Mouse (Mus musculus): ENCODE measurements around the gene Chd8. TPM values are rescaled to one million over a fixed set of nuclear protein-coding genes. Genes with fewer than 3 reads are reported as not detected.
A peak's percentile ranks its signal among the peaks of the same experiment; 100 is the strongest.
"Not testable (repeated sequence)": the region's sequence is repeated elsewhere in the genome, so short reads cannot be mapped to it uniquely, and the experiment has no call there.

Chd8 gene
- total and polyA plus RNA-seq, 3 experiments = 17.3 to 96.8 (median 49.2) TPM

- TF ChIP-seq USF1 (IDR thresholded peaks at IDR 0.05; ENCODE audit: low read depth, low read length) (no peak; the same call in 1 of the 2 replicates), MXI1 (IDR thresholded peaks at IDR 0.05; ENCODE audit: low read depth, low read length) (peak; percentile 85), PAX5 (IDR thresholded peaks at IDR 0.05; ENCODE audit: low read length) (no peak), MAX (IDR thresholded peaks at IDR 0.05; ENCODE audit: low read length) (peak; percentile 90), RAD21 (IDR thresholded peaks at IDR 0.05; ENCODE audit: low read depth, low read length) (no peak), CTCF (conservative IDR thresholded peaks at IDR 0.05 in 1 of 2, IDR thresholded peaks at IDR 0.05 in 1 of 2; ENCODE audit: low read depth in 2 of 2, low read length in 2 of 2) (no peak), ZMIZ1 (IDR thresholded peaks at IDR 0.05; ENCODE audit: low read depth, low read length) (peak; percentile 62), BHLHE40 (IDR thresholded peaks at IDR 0.05; ENCODE audit: low read depth, low read length) (0 out of 2 replicates have a peak, but pooled peaks have one; percentile 48), ETS1 (conservative IDR thresholded peaks at IDR 0.05; ENCODE audit: low read depth, low read length) (peak; percentile 51; the same call in 1 of the 2 replicates), ZNF384 (IDR thresholded peaks at IDR 0.05; ENCODE audit: low read depth, low read length) (no peak), IRF4 (IDR thresholded peaks at IDR 0.05; ENCODE audit: low read depth, low read length) (peak; percentile 70; the same call in 1 of the 2 replicates), JUND (conservative IDR thresholded peaks at IDR 0.05; ENCODE audit: low read depth, low read length) (no peak), CHD2 (IDR thresholded peaks at IDR 0.05; ENCODE audit: low read length) (peak; percentile 92), TBP (conservative IDR thresholded peaks at IDR 0.05; ENCODE audit: low read depth, low read length) (peak; percentile 84), USF2 (conservative IDR thresholded peaks at IDR 0.05; ENCODE audit: low read depth, low read length) (no peak)
These were observed 47.2 kb upstream of the Chd8 start, which contains the start of gene Mettl3 (continued) for GRCm38 (mm10) chr14:52304644-52305271.

GRCm38 (mm10) chr14:52303517-52303916, 45.9 kb upstream of the Chd8 start:
- DNase-seq (ENCODE audit: extremely low read depth); H3K4me2 ChIP-seq (ENCODE audit: insufficient read depth, low read depth, poor library complexity, severe bottlenecking); dilution Hi-C loops (cut with MboI; ENCODE audit: extremely low pct_ligation_motif_present, extremely low pct_unique_long_range_greater_than_20kb, low sequenced_read_pairs); H3K9me3 ChIP-seq (replicated peaks; ENCODE audit: low read length); H3K27me3 ChIP-seq (replicated peaks); H3K4me3 ChIP-seq (replicated peaks in 1 of 3; ENCODE audit: low read depth in 2 of 3, low read length in 2 of 3, poor library complexity in 1 of 3); in situ Hi-C loops (cut with MboI; ENCODE audit: low pct_ligation_motif_present, low pct_unique_long_range_greater_than_20kb, low sequenced_read_pairs); H3K9ac ChIP-seq (ENCODE audit: insufficient read depth, low read depth); H3K27ac ChIP-seq (ENCODE audit: insufficient read depth, low read depth): not testable (repeated sequence)
- Histone ChIP-seq H3K79me2 (replicated peaks; ENCODE audit: control insufficient read depth, extremely low read depth, insufficient read depth, poor library complexity, severe bottlenecking) (peaks cover 29% of the 10 kb centered on the region), H3K4me1 (ENCODE audit: control insufficient read depth in 1 of 2, insufficient read depth in 2 of 2) (peaks cover 0 to 22% of the 10 kb centered on the region in 2 experiments; a peak in 1 of 4 replicates), H3K36me3 (replicated peaks in 1 of 2; ENCODE audit: control insufficient read depth in 1 of 2, insufficient read depth in 1 of 2, low read length in 1 of 2) (peaks cover 20 to 30% of the 10 kb centered on the region in 2 experiments)
- TF ChIP-seq CTCF (conservative IDR thresholded peaks at IDR 0.05 in 1 of 2, IDR thresholded peaks at IDR 0.05 in 1 of 2; ENCODE audit: low read depth in 2 of 2, low read length in 2 of 2) (peak in 1 of 2 experiments; percentile 13; a peak in 1 of 4 replicates), TBP (conservative IDR thresholded peaks at IDR 0.05; ENCODE audit: low read depth, low read length) (peak; percentile 69; the same call in 1 of the 2 replicates)

- in situ Hi-C loops (cut with MboI; ENCODE audit: low pct_ligation_motif_present, low pct_unique_long_range_greater_than_20kb, low sequenced_read_pairs) (loop anchor here (5.0 kb wide), 1 partner anchor 42 kb away; no protein-coding TSS in a partner anchor), dilution Hi-C loops (cut with MboI; ENCODE audit: extremely low pct_ligation_motif_present, extremely low pct_unique_long_range_greater_than_20kb, low sequenced_read_pairs) (no loop called here)
- H3K79me2 ChIP-seq (replicated peaks; ENCODE audit: control insufficient read depth, extremely low read depth, insufficient read depth, poor library complexity, severe bottlenecking) = no peaks in the 10 kb centered on the region
- no peaks in the 10 kb centered on the region for H3K9me3 ChIP-seq (replicated peaks; ENCODE audit: low read length)
- peak; percentile 29 for DNase-seq (ENCODE audit: extremely low read depth)
- H3K4me2 ChIP-seq (ENCODE audit: insufficient read depth, low read depth, poor library complexity, severe bottlenecking) = no peak overlapping the region
- no peak overlapping the region for H3K4me3 ChIP-seq (replicated peaks in 1 of 3; ENCODE audit: low read depth in 2 of 3, low read length in 2 of 3, poor library complexity in 1 of 3)
- H3K27ac ChIP-seq (ENCODE audit: insufficient read depth, low read depth) = no peak overlapping the region
- H3K4me1 ChIP-seq (ENCODE audit: control insufficient read depth in 1 of 2, insufficient read depth in 2 of 2) = no peaks in the 10 kb centered on the region
- H3K36me3 ChIP-seq (replicated peaks in 1 of 2; ENCODE audit: control insufficient read depth in 1 of 2, insufficient read depth in 1 of 2, low read length in 1 of 2) = peaks cover 75 to 91% of the 10 kb centered on the region in 2 experiments
- no peaks in the 10 kb centered on the region for H3K27me3 ChIP-seq (replicated peaks)
- no peak overlapping the region for H3K9ac ChIP-seq (ENCODE audit: insufficient read depth, low read depth)
- no peak for TF ChIP-seq TCF12 (IDR thresholded peaks at IDR 0.05; ENCODE audit: low read depth, low read length)
- TF ChIP-seq USF1 (IDR thresholded peaks at IDR 0.05; ENCODE audit: low read depth, low read length) = no peak
- TF ChIP-seq RAD21 (IDR thresholded peaks at IDR 0.05; ENCODE audit: low read depth, low read length) = peak; percentile 27
- TF ChIP-seq BHLHE40 (IDR thresholded peaks at IDR 0.05; ENCODE audit: low read depth, low read length) = no peak
- TF ChIP-seq POLR2A (IDR thresholded peaks at IDR 0.05; ENCODE audit: low read depth, low read length) = 0 out of 2 replicates have a peak, but pooled peaks have one; percentile 12
- TF ChIP-seq TBP (conservative IDR thresholded peaks at IDR 0.05; ENCODE audit: low read depth, low read length) = no peak
- TF ChIP-seq JUN (IDR thresholded peaks at IDR 0.05; ENCODE audit: insufficient read depth, low read depth, low read length) = no peak
- TF ChIP-seq ETS1 (conservative IDR thresholded peaks at IDR 0.05; ENCODE audit: low read depth, low read length) = no peak
- TF ChIP-seq SIN3A (IDR thresholded peaks at IDR 0.05; ENCODE audit: low read length) = no peak
- no peak for TF ChIP-seq PAX5 (IDR thresholded peaks at IDR 0.05; ENCODE audit: low read length)
- TF ChIP-seq HCFC1 (IDR thresholded peaks at IDR 0.05; ENCODE audit: low read depth, low read length) = no peak
- no peak for TF ChIP-seq NRF1 (IDR thresholded peaks at IDR 0.05; ENCODE audit: low read depth, low read length)
- no peak for TF ChIP-seq UBTF (IDR thresholded peaks at IDR 0.05; ENCODE audit: low read depth, low read length)
- TF ChIP-seq MAX (IDR thresholded peaks at IDR 0.05; ENCODE audit: low read length) = no peak
- TF ChIP-seq MEF2A (IDR thresholded peaks at IDR 0.05; ENCODE audit: borderline replicate concordance, low read depth, low read length) = no peak
- TF ChIP-seq ZKSCAN1 (IDR thresholded peaks at IDR 0.05; ENCODE audit: borderline replicate concordance, low read depth, low read length) = no peak
- no peak for TF ChIP-seq GABPA (IDR thresholded peaks at IDR 0.05; ENCODE audit: insufficient replicate concordance, low read depth, low read length)
- peak; percentile 63 for TF ChIP-seq SMC3 (IDR thresholded peaks at IDR 0.05; ENCODE audit: low read depth, low read length)
These were observed 38.1 kb upstream of the Chd8 start for GRCm38 (mm10) chr14:52295558-52296264.

Measured in CH12.LX (cell line).